Mouse (Mus musculus): ENCODE data around the gene Muc1. TPM values are rescaled to one million over a fixed set of nuclear protein-coding genes. Genes with fewer than 3 reads are reported as not detected.
A peak's percentile ranks its signal among the peaks of the same experiment; 100 is the strongest.

Gene Muc1
- polyA plus RNA-seq, 1 experiment, result 0.67 TPM

DNA sequence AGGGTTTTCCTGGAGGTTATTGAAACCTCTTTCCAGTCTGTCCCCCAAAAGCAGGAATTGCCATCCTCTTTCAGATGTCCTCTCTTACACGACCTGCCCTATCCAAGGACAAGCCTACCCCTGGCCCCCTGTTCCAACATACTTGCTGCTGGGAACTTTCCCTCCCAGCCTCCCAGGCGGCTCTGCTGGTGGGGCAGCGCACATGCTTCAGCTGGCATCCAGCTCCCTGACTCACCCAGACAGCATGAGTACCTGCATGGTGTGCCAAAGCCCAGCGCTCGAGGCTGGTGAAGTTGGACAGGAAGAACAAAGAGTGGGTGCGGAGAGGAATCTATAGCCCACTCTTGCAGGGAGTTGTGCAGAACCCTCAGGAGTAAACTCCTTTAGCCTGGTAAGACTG is 42.0 kb downstream of the Muc1 start:
- Histone ChIP-seq H3K4me1 (ENCODE audit: control insufficient read depth, insufficient read depth, low read length) (peaks cover 1% of the 10 kb centered on the region; the same call in 1 of the 2 replicates), H3K27ac (ENCODE audit: control insufficient read depth, insufficient read depth, low read depth, low read length, poor library complexity) (no peak overlapping the region), H3K4me3 (replicated peaks; ENCODE audit: control insufficient read depth, low read depth, low read length) (no peak overlapping the region)
- TF ChIP-seq CTCF (IDR thresholded peaks at IDR 0.05; ENCODE audit: control insufficient read depth, insufficient read depth, low read length) (no peak), POLR2A (IDR thresholded peaks at IDR 0.05; ENCODE audit: borderline replicate concordance, control insufficient read depth, low read depth, low read length) (no peak)
- 65% methylated on average over 6 of the region's 6 CpGs for WGBS

DNA sequence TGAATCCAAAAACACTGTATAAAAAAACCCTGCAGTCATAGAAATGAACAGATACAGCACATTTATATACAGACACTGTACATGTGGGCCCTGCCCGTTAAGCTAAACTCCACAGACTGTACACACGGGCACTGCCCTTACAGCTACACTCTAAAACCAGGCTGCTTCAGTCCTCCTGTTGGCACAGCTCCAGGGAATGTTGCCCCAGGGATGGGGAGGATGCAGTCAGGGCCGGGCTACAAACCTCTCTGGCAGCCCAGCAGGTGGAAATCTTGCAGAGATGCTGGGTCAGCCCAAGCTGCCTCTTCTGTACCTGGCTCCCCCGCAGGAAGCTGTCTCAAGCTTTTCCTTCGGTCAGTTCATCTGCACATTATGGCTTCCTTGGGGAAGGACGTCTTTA is 42.9 kb downstream of the Muc1 start:
- WGBS, result 77% methylated on average over 6 of the region's 6 CpGs
- TF ChIP-seq CTCF (IDR thresholded peaks at IDR 0.05; ENCODE audit: control insufficient read depth, insufficient read depth, low read length) (no peak), POLR2A (IDR thresholded peaks at IDR 0.05; ENCODE audit: borderline replicate concordance, control insufficient read depth, low read depth, low read length) (no peak)
- H3K4me1 ChIP-seq (ENCODE audit: control insufficient read depth, insufficient read depth, low read length), result peaks cover 1% of the 10 kb centered on the region; the same call in 1 of the 2 replicates

DNA sequence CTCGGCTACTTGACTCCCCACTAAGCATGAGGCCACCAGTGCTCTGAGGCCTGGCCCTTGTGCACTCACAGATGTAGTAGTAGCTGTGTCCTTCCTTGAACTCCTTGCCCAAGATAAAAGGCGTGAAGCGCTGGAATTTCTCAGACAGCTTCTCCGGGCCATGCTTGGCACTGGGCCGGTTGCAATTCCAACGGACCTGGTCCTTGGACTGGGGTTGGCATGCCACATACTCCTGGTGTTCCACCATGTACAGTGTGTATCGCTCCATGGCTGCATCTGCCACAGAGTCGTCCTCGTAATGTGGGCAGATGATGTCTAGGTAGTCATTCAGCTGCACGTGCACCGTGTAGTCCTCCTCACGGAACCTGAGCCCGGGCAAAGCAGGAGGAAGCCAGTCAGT is 47.2 kb downstream of the Muc1 start:
- H3K4me1 ChIP-seq (ENCODE audit: control insufficient read depth, insufficient read depth, low read length), result peaks cover 1% of the 10 kb centered on the region
- no peak overlapping the region for H3K4me3 ChIP-seq (replicated peaks; ENCODE audit: control insufficient read depth, low read depth, low read length)
- WGBS, result 91% methylated on average over 13 of the region's 13 CpGs
- H3K27ac ChIP-seq (ENCODE audit: control insufficient read depth, insufficient read depth, low read depth, low read length, poor library complexity), result no peak overlapping the region
- TF ChIP-seq POLR2A (IDR thresholded peaks at IDR 0.05; ENCODE audit: borderline replicate concordance, control insufficient read depth, low read depth, low read length), result no peak
- TF ChIP-seq CTCF (IDR thresholded peaks at IDR 0.05; ENCODE audit: control insufficient read depth, insufficient read depth, low read length), result no peak

More for the DNA sequence above, 42.9 kb downstream of the Muc1 start:
- Histone ChIP-seq H3K27ac (ENCODE audit: control insufficient read depth, insufficient read depth, low read depth, low read length, poor library complexity) (no peak overlapping the region), H3K4me3 (replicated peaks; ENCODE audit: control insufficient read depth, low read depth, low read length) (no peak overlapping the region)

DNA sequence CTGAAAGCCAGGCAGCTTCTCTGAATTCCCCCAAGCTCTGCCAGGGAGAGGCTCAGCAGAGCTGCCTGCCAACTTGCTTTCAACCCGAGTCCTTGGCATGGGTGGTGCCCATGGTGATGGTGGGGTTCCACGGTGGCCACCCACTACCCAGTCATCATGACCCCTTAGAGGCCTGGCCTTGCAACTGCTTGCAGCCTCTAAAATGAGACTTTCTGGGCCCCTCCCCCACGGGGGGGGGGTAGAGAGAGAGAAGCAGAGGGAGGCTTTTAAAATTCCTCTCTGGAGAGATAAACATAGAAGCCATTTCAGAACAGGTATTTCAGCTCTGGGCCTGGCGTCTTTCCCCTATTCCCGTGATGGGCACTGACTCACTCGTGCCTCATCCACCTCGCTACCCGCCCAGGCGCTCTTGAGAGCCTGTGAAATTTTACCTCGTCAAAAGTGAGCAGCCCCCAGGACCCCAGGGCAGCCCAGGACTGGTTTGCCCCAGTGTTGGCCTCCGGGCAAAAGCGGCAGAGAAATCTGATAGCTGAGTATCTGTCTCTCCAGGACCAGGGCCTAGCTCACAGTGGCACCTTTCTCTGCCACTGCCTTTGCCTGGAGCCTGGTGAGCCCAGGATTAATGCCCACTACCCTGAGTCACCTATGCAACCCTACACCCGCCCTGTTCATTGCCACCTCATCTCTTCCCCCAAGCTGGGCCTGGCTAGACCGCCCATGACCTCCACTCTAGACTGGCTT is 48.6 kb downstream of the Muc1 start:
- Histone ChIP-seq H3K4me3 (replicated peaks; ENCODE audit: control insufficient read depth, low read depth, low read length) (no peak overlapping the region), H3K27ac (ENCODE audit: control insufficient read depth, insufficient read depth, low read depth, low read length, poor library complexity) (no peak overlapping the region)

DNA sequence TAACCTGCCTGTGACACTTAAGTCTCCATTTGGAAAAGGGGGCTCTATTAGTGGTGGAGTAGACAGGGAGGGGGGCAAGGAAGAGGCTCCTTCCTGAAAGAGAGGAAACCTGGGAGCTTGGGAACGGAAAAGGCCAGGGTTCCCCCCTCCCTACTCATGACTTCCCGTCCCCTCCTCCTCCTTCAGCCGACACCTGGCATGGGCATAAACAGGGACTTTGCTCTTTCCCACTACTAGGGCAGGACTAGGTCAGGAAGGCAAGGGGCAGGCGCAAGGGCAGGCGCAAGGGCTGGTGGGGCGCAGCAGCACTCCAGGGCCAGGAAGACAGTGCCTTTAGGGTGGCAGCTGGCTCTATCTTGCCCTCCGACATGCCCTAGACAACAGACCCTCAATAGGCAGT is 49.2 kb downstream of the Muc1 start:
- H3K27ac ChIP-seq (ENCODE audit: control insufficient read depth, insufficient read depth, low read depth, low read length, poor library complexity), result no peak overlapping the region
- WGBS, result 79% methylated on average over 7 of the region's 7 CpGs
- H3K4me3 ChIP-seq (replicated peaks; ENCODE audit: control insufficient read depth, low read depth, low read length), result no peak overlapping the region
- peaks cover 1% of the 10 kb centered on the region for H3K4me1 ChIP-seq (ENCODE audit: control insufficient read depth, insufficient read depth, low read length)
- TF ChIP-seq CTCF (IDR thresholded peaks at IDR 0.05; ENCODE audit: control insufficient read depth, insufficient read depth, low read length) (no peak), POLR2A (IDR thresholded peaks at IDR 0.05; ENCODE audit: borderline replicate concordance, control insufficient read depth, low read depth, low read length) (no peak)

More for the DNA sequence above, 48.6 kb downstream of the Muc1 start:
- TF ChIP-seq POLR2A (IDR thresholded peaks at IDR 0.05; ENCODE audit: borderline replicate concordance, control insufficient read depth, low read depth, low read length) (no peak), CTCF (IDR thresholded peaks at IDR 0.05; ENCODE audit: control insufficient read depth, insufficient read depth, low read length) (no peak)
- H3K4me1 ChIP-seq (ENCODE audit: control insufficient read depth, insufficient read depth, low read length), result peaks cover 1% of the 10 kb centered on the region
- WGBS, result 73% methylated on average over 14 of the region's 14 CpGs

DNA sequence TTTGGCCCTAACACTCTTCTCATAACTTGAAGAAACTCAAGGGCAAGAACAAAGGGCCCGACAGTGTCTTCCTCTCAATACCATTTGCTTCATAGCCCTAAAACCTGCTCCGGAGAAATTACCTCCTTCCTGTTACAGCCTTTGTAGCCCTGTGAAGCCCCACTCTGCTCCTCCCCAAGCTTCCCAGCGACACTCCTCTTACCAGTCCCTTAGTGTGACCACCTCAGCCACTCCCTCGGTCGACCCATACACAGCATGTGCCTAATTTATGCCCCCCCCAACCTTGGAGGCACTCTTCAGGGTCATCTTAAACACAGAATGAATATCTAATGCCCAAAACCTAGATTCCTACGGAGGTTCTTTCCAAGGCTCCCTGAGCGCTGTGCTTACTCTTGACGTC is 49.8 kb downstream of the Muc1 start:
- no peak overlapping the region for H3K4me3 ChIP-seq (replicated peaks; ENCODE audit: control insufficient read depth, low read depth, low read length)
- no peak overlapping the region for H3K27ac ChIP-seq (ENCODE audit: control insufficient read depth, insufficient read depth, low read depth, low read length, poor library complexity)
- H3K4me1 ChIP-seq (ENCODE audit: control insufficient read depth, insufficient read depth, low read length), result peaks cover 1% of the 10 kb centered on the region
- 38% methylated on average over 8 of the region's 8 CpGs for WGBS
- TF ChIP-seq POLR2A (IDR thresholded peaks at IDR 0.05; ENCODE audit: borderline replicate concordance, control insufficient read depth, low read depth, low read length) (no peak), CTCF (IDR thresholded peaks at IDR 0.05; ENCODE audit: control insufficient read depth, insufficient read depth, low read length) (no peak)

DNA sequence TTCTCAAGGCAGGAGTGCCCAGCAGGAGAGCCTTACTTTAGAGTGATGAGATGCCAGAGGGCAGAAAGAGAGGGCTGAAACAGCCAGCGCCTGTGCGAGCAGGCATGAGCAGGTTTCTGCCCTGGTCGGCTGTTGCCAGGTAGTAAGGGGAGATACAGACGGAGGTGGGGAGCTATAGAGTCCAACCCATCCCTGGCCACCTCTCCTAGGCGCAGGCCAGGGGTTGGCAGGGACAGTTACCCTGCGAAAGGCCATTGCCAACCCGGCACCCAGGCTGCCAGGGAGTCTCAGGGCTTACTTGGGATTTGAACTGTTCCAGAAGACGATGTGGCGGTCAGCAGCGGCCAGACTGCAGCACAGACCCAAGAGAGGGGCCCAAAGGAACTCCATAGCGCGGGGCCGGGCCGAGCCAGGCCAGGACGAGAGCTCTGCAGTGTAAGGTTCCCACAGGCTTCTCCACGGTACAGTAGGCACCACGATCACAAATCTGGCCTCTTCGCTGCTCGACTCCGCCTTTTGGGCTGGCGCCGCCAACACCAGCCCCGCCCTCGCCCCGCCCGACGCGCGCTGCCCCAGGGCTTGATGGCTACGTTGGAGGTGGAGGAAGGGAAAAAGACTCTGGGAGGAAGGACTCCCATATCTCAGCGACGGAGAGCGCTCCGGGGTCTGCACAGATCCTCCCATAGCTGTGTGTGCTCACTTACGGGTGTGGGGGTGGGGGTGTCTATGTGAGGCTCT is 50.5 kb downstream of the Muc1 start:
- peaks cover 1% of the 10 kb centered on the region for H3K4me1 ChIP-seq (ENCODE audit: control insufficient read depth, insufficient read depth, low read length)
- peak overlapping the region; percentile 39 for H3K4me3 ChIP-seq (replicated peaks; ENCODE audit: control insufficient read depth, low read depth, low read length)
- 7% methylated on average over 35 of the region's 35 CpGs for WGBS
- no peak overlapping the region for H3K27ac ChIP-seq (ENCODE audit: control insufficient read depth, insufficient read depth, low read depth, low read length, poor library complexity)
- TF ChIP-seq POLR2A (IDR thresholded peaks at IDR 0.05; ENCODE audit: borderline replicate concordance, control insufficient read depth, low read depth, low read length), result peak; percentile 37; the same call in 1 of the 2 replicates
- TF ChIP-seq CTCF (IDR thresholded peaks at IDR 0.05; ENCODE audit: control insufficient read depth, insufficient read depth, low read length), result no peak

DNA sequence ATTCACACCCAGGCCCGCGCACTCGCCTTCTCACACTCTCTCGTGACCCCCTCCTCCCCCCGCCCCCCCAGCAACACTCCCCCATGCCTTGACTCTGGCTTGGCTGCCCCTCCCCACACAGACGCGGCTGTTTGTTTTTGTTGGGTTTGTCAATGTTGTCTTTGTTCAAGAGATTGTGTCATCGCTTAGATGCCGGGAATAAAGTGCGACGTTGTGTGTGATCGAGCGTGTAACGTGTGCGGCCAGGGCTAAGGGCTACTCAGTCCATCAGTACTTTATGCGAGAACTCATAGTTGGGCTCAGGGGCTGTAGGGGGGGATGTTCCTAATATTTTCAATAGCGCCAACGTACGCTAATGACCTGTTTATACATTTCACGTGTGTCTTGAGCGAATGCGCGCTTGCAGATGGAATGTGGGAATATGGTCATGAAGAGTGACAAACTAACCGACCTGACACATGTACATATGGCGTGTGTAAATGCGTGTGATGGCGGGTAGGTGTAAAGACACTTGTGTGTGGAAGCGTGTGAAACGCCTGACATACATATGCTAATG is 51.3 kb downstream of the Muc1 start:
- no peak overlapping the region for H3K27ac ChIP-seq (ENCODE audit: control insufficient read depth, insufficient read depth, low read depth, low read length, poor library complexity)
- WGBS, result 1% methylated on average over 29 of the region's 29 CpGs
- peaks cover 4% of the 10 kb centered on the region for H3K4me1 ChIP-seq (ENCODE audit: control insufficient read depth, insufficient read depth, low read length)
- TF ChIP-seq POLR2A (IDR thresholded peaks at IDR 0.05; ENCODE audit: borderline replicate concordance, control insufficient read depth, low read depth, low read length) (no peak), CTCF (IDR thresholded peaks at IDR 0.05; ENCODE audit: control insufficient read depth, insufficient read depth, low read length) (no peak)
- no peak overlapping the region for H3K4me3 ChIP-seq (replicated peaks; ENCODE audit: control insufficient read depth, low read depth, low read length)
